Mouse (Mus musculus): ENCODE data around the gene Tubg1. TPM values are rescaled to one million over a fixed set of nuclear protein-coding genes. Genes with fewer than 3 reads are reported as not detected.

Gene Tubg1
- polyA plus RNA-seq, 1 experiment from 2014 or later: 83.5 TPM

GRCm38 (mm10) chr11:101082208-101083082, 37.3 kb upstream of the Tubg1 start, which contains the start of gene Coasy:
TSS of gene Coasy (plus strand) at chr11:101082565.
- Histone ChIP-seq H3K36me3 (ENCODE audit: control insufficient read depth, insufficient read depth, low read length) (peaks cover 7% of the 10 kb centered on the region; the same call in 1 of the 2 replicates), H3K4me2 (peak within 1 kb of the TSS; percentile 88), H3K27me3 (ENCODE audit: control insufficient read depth, insufficient read depth, low read length) (peaks cover 40% of the 10 kb centered on the region), H3K9ac (ENCODE audit: low read depth, low read length) (peak within 1 kb of the TSS; percentile 90), H3K4me1 (ENCODE audit: control insufficient read depth, insufficient read depth, low read length) (peaks cover 22% of the 10 kb centered on the region), H3K27ac (ENCODE audit: low read depth, low read length) (peak within 1 kb of the TSS; percentile 83), H3K4me3 (ENCODE audit: low read depth, low read length) (peak within 1 kb of the TSS; percentile 74), H3K9me3 (replicated peaks; ENCODE audit: control insufficient read depth, low read length) (no peaks in the 10 kb centered on the region)
- ATAC-seq (replicated peaks; ENCODE audit: insufficient number of reproducible peaks, low FRiP score, low TSS enrichment): peak; percentile 86
- WGBS (ENCODE audit: insufficient replicate concordance): under 1% methylated on average over 51 of the region's 51 CpGs

GRCm38 (mm10) chr11:101083083-101083697, 36.5 kb upstream of the Tubg1 start:
- H3K27me3 ChIP-seq (ENCODE audit: control insufficient read depth, insufficient read depth, low read length): peaks cover 33% of the 10 kb centered on the region
- H3K4me1 ChIP-seq (ENCODE audit: control insufficient read depth, insufficient read depth, low read length): peaks cover 29% of the 10 kb centered on the region
- H3K27ac ChIP-seq (ENCODE audit: low read depth, low read length): peak overlapping the region; percentile 83
- WGBS (ENCODE audit: insufficient replicate concordance): 40% methylated on average over 19 of the region's 19 CpGs
- peak overlapping the region; percentile 74 for H3K4me3 ChIP-seq (ENCODE audit: low read depth, low read length)
- H3K36me3 ChIP-seq (ENCODE audit: control insufficient read depth, insufficient read depth, low read length): peaks cover 7% of the 10 kb centered on the region; the same call in 1 of the 2 replicates
- H3K9me3 ChIP-seq (replicated peaks; ENCODE audit: control insufficient read depth, low read length): no peaks in the 10 kb centered on the region
- peak overlapping the region; percentile 88 for H3K4me2 ChIP-seq
- ATAC-seq (replicated peaks; ENCODE audit: insufficient number of reproducible peaks, low FRiP score, low TSS enrichment): no peak
- peak overlapping the region; percentile 90 for H3K9ac ChIP-seq (ENCODE audit: low read depth, low read length)

- no peak overlapping the region for H3K27ac ChIP-seq (ENCODE audit: low read depth, low read length)
- 84% methylated on average over 14 of the region's 14 CpGs for WGBS (ENCODE audit: insufficient replicate concordance)
- no peak overlapping the region for H3K4me3 ChIP-seq (ENCODE audit: low read depth, low read length)
- no peaks in the 10 kb centered on the region for H3K9me3 ChIP-seq (replicated peaks; ENCODE audit: control insufficient read depth, low read length)
- H3K9ac ChIP-seq (ENCODE audit: low read depth, low read length): no peak overlapping the region
- H3K4me2 ChIP-seq: no peak overlapping the region
- peaks cover 30% of the 10 kb centered on the region for H3K4me1 ChIP-seq (ENCODE audit: control insufficient read depth, insufficient read depth, low read length)
- no peak for ATAC-seq (replicated peaks; ENCODE audit: insufficient number of reproducible peaks, low FRiP score, low TSS enrichment)
- peaks cover 22% of the 10 kb centered on the region for H3K27me3 ChIP-seq (ENCODE audit: control insufficient read depth, insufficient read depth, low read length)
- H3K36me3 ChIP-seq (ENCODE audit: control insufficient read depth, insufficient read depth, low read length): peaks cover 10% of the 10 kb centered on the region; the same call in 1 of the 2 replicates
Observed at GRCm38 (mm10) chr11:101084246-101084645, 35.5 kb upstream of the Tubg1 start.

- ATAC-seq (replicated peaks; ENCODE audit: insufficient number of reproducible peaks, low FRiP score, low TSS enrichment): no peak
- H3K4me2 ChIP-seq: no peak overlapping the region
- no peak overlapping the region for H3K27ac ChIP-seq (ENCODE audit: low read depth, low read length)
- H3K9ac ChIP-seq (ENCODE audit: low read depth, low read length): no peak overlapping the region
- no peaks in the 10 kb centered on the region for H3K9me3 ChIP-seq (replicated peaks; ENCODE audit: control insufficient read depth, low read length)
- no peak overlapping the region for H3K4me3 ChIP-seq (ENCODE audit: low read depth, low read length)
- H3K36me3 ChIP-seq (ENCODE audit: control insufficient read depth, insufficient read depth, low read length): peaks cover 13% of the 10 kb centered on the region; the same call in 1 of the 2 replicates
- peaks cover 17% of the 10 kb centered on the region for H3K27me3 ChIP-seq (ENCODE audit: control insufficient read depth, insufficient read depth, low read length)
- 90% methylated on average over 12 of the region's 12 CpGs for WGBS (ENCODE audit: insufficient replicate concordance)
- H3K4me1 ChIP-seq (ENCODE audit: control insufficient read depth, insufficient read depth, low read length): peaks cover 27% of the 10 kb centered on the region
Observed at GRCm38 (mm10) chr11:101084811-101085210, 34.9 kb upstream of the Tubg1 start.

- H3K9me3 ChIP-seq (replicated peaks; ENCODE audit: control insufficient read depth, low read length): no peaks in the 10 kb centered on the region
- peak overlapping the region; percentile 80; the same call in 1 of the 2 replicates for H3K9ac ChIP-seq (ENCODE audit: low read depth, low read length)
- ATAC-seq (replicated peaks; ENCODE audit: insufficient number of reproducible peaks, low FRiP score, low TSS enrichment): no peak
- H3K27ac ChIP-seq (ENCODE audit: low read depth, low read length): no peak overlapping the region
- H3K36me3 ChIP-seq (ENCODE audit: control insufficient read depth, insufficient read depth, low read length): peaks cover 18% of the 10 kb centered on the region
- peaks cover 7% of the 10 kb centered on the region for H3K27me3 ChIP-seq (ENCODE audit: control insufficient read depth, insufficient read depth, low read length)
- peaks cover 25% of the 10 kb centered on the region for H3K4me1 ChIP-seq (ENCODE audit: control insufficient read depth, insufficient read depth, low read length)
- WGBS (ENCODE audit: insufficient replicate concordance): 88% methylated on average over 18 of the region's 18 CpGs
- no peak overlapping the region; the same call in 1 of the 2 replicates for H3K4me3 ChIP-seq (ENCODE audit: low read depth, low read length)
- no peak overlapping the region; the same call in 1 of the 2 replicates for H3K4me2 ChIP-seq
Observed at GRCm38 (mm10) chr11:101085617-101086322, 34.0 kb upstream of the Tubg1 start.

- peaks cover 2% of the 10 kb centered on the region for H3K27me3 ChIP-seq (ENCODE audit: control insufficient read depth, insufficient read depth, low read length)
- WGBS (ENCODE audit: insufficient replicate concordance): 81% methylated on average over 6 of the region's 6 CpGs
- peaks cover 25% of the 10 kb centered on the region for H3K4me1 ChIP-seq (ENCODE audit: control insufficient read depth, insufficient read depth, low read length)
- H3K9ac ChIP-seq (ENCODE audit: low read depth, low read length): peak overlapping the region; percentile 80
- peak overlapping the region; percentile 72 for H3K27ac ChIP-seq (ENCODE audit: low read depth, low read length)
- H3K36me3 ChIP-seq (ENCODE audit: control insufficient read depth, insufficient read depth, low read length): peaks cover 24% of the 10 kb centered on the region
- ATAC-seq (replicated peaks; ENCODE audit: insufficient number of reproducible peaks, low FRiP score, low TSS enrichment): no peak
- peak overlapping the region; percentile 97 for H3K4me2 ChIP-seq
- H3K4me3 ChIP-seq (ENCODE audit: low read depth, low read length): peak overlapping the region; percentile 66
- no peaks in the 10 kb centered on the region for H3K9me3 ChIP-seq (replicated peaks; ENCODE audit: control insufficient read depth, low read length)
Observed at GRCm38 (mm10) chr11:101086323-101086674, 33.4 kb upstream of the Tubg1 start.

GRCm38 (mm10) chr11:101086756-101087681, 32.7 kb upstream of the Tubg1 start, which contains the start of gene Mlx:
TSS of gene Mlx (plus strand) at chr11:101087277.
- H3K9me3 ChIP-seq (replicated peaks; ENCODE audit: control insufficient read depth, low read length): no peaks in the 10 kb centered on the region
- 2% methylated on average over 52 of the region's 52 CpGs for WGBS (ENCODE audit: insufficient replicate concordance)
- H3K4me2 ChIP-seq: peak within 1 kb of the TSS; percentile 97
- H3K27ac ChIP-seq (ENCODE audit: low read depth, low read length): peak within 1 kb of the TSS; percentile 72
- peak; percentile 79 for ATAC-seq (replicated peaks; ENCODE audit: insufficient number of reproducible peaks, low FRiP score, low TSS enrichment)
- no peaks in the 10 kb centered on the region for H3K27me3 ChIP-seq (ENCODE audit: control insufficient read depth, insufficient read depth, low read length)
- peaks cover 25% of the 10 kb centered on the region for H3K4me1 ChIP-seq (ENCODE audit: control insufficient read depth, insufficient read depth, low read length)
- peak within 1 kb of the TSS; percentile 66 for H3K4me3 ChIP-seq (ENCODE audit: low read depth, low read length)
- peaks cover 30% of the 10 kb centered on the region for H3K36me3 ChIP-seq (ENCODE audit: control insufficient read depth, insufficient read depth, low read length)
- H3K9ac ChIP-seq (ENCODE audit: low read depth, low read length): peak within 1 kb of the TSS; percentile 80

Data from heart, embryonic 11.5 days (tissue).